24 mouse cellular contexts compared by ENCODE assay signal in genomic region chrX:145212579-145212978, GRCm38 (mm10).
DNase-seq lines count a peak whose midpoint lies in the region; ATAC-seq lines count a peak whose summit lies in the region.
"Had no signal": no experiment of that assay in that cellular context is flagged by ENCODE, and none has a peak within 500 bp of the region (broad histone marks: within the 10 kb centered on the region; RNA-seq: fewer than 3 reads in every experiment).

No protein-coding gene starts in this region.

- no peak overlapping the region for H3K4me3 ChIP-seq in midbrain, embryonic 10.5 days
- H3K4me3 ChIP-seq: embryonic facial prominence, embryonic 15.5 days; erythroblast, embryonic 14.5 days; forebrain, embryonic 10.5 days; heart, embryonic 15.5 days; hindbrain, embryonic 13.5 days had no signal

- H3K9me3 ChIP-seq in midbrain, embryonic 10.5 days (replicated peaks), result no peaks in the 10 kb centered on the region
- H3K9me3 ChIP-seq: embryonic facial prominence, embryonic 15.5 days; forebrain, embryonic 10.5 days; G1E; heart, embryonic 15.5 days; hindbrain, embryonic 13.5 days had no signal

- WGBS in midbrain, embryonic 10.5 days, result 94% methylated on average over 2 of the region's 2 CpGs

- peaks cover 11% of the 10 kb centered on the region; the same call in 1 of the 2 replicates for H3K27me3 ChIP-seq in midbrain, embryonic 10.5 days (ENCODE audit: low read depth, poor library complexity, severe bottlenecking)
- H3K27me3 ChIP-seq: embryonic facial prominence, embryonic 15.5 days; heart, embryonic 15.5 days; hindbrain, embryonic 13.5 days had no signal

- peak; percentile 66 for ATAC-seq in common myeloid progenitor, adult 5-6 weeks (replicated peaks; ENCODE audit: low read depth, poor library complexity, severe bottlenecking)
- ATAC-seq: CD4-positive, CD25-positive, alpha-beta regulatory T cell, adult 4 months; forebrain, embryonic 14.5 days; hindbrain, postnatal 0 days had no signal

- peak; percentile 2 to 6 for DNase-seq in left cerebral cortex, adult 18-20 months (ENCODE audit: low spot score in 2 of 2)
- DNase-seq in left cerebral cortex, adult 11 months (ENCODE audit: low spot score), result no peak
- peak; percentile 1 to 3 for DNase-seq in right cerebral cortex, postnatal 36 days (ENCODE audit: low spot score in 2 of 2)
- no peak for DNase-seq in right cerebral cortex, postnatal 25 days
- DNase-seq in midbrain, embryonic 10.5 days (ENCODE audit: low spot score), result no peak
- DNase-seq in heart, adult 8-10 months (ENCODE audit: low spot score), result no peak
- DNase-seq: adrenal gland, postnatal 10 days; B cell, adult 2 months; cerebellum, adult 18-20 months; cerebellum, postnatal 10 days; embryo, embryonic 11 days; gastrocnemius, postnatal 10 days; heart, adult 18-20 months; heart, postnatal 14 days had no signal

- H3K36me3 ChIP-seq in midbrain, embryonic 10.5 days, result no peaks in the 10 kb centered on the region
- H3K36me3 ChIP-seq: embryonic facial prominence, embryonic 15.5 days; forebrain, embryonic 10.5 days; G1E; heart, embryonic 15.5 days; hindbrain, embryonic 13.5 days had no signal

- no peaks in the 10 kb centered on the region for H3K4me1 ChIP-seq in midbrain, embryonic 10.5 days
- H3K4me1 ChIP-seq: embryonic facial prominence, embryonic 15.5 days; forebrain, embryonic 10.5 days; heart, embryonic 15.5 days; hindbrain, embryonic 13.5 days had no signal

- H3K27ac ChIP-seq in midbrain, embryonic 10.5 days (replicated peaks), result no peak overlapping the region
- H3K27ac ChIP-seq: embryonic facial prominence, embryonic 15.5 days; forebrain, embryonic 10.5 days; heart, embryonic 15.5 days; hindbrain, embryonic 13.5 days; hindbrain, postnatal 0 days had no signal

Comparison
In these comparisons a context has a peak if more than half of its experiments do, and no peak if none do; other contexts are left out.
1. DNase-seq: peak in left cerebral cortex, adult 18-20 months (2 of 2) and right cerebral cortex, postnatal 36 days (2 of 2); none in left cerebral cortex, adult 11 months (single experiment), right cerebral cortex, postnatal 25 days (single experiment), midbrain, embryonic 10.5 days (single experiment) and heart, adult 8-10 months (single experiment).